In the genomic region with DNA sequence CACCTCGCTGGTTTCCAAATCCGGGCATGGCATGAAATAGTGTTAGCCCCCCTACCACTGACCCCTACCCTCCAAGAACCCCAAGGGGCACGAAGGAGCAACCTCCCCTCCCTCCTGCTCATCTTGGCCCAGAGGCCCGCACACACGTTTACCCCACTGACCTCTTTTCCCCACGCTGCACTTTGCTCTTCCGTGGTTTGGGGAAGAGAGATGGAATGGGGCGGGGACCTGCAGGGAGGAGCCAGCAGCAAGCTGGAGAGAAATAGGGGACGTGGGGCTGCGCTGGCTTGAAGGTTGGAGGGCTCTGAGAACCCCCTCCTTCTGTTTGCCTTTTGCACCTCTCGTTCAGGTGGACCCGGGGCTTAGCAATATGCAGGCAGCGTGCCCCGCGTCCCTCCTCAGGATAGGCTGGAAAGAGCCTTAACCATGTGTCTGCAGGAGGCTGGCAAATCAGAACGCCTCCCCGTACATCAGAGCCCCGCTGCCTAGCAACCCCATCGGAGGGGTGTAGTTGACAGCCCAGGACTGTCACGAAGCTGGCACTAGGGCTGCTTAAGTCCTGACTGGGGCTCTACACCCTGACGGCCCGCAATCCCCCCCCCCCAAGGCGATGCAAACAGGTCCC, we compare ENCODE assay signal across 8 mouse cellular contexts. TPM values are rescaled to one million over a fixed set of nuclear protein-coding genes. Genes with fewer than 3 reads are reported as not detected.
DNase-seq lines count a peak whose midpoint lies in the region; ATAC-seq and TF ChIP-seq lines count a peak whose summit lies in the region.

No protein-coding gene starts in this region.

- H3K27ac ChIP-seq in forebrain, postnatal 0 days (ENCODE audit: low read depth, low read length) = peak overlapping the region; percentile 94
- no peak overlapping the region for H3K27ac ChIP-seq in kidney, embryonic 14.5 days (ENCODE audit: low read depth, low read length)
- H3K27ac ChIP-seq in limb, embryonic 15.5 days = no peak overlapping the region
- H3K27ac ChIP-seq in olfactory bulb, adult 2 months (ENCODE audit: insufficient read depth, low read depth, low read length) = no peak overlapping the region

- no peaks in the 10 kb centered on the region for H3K9me3 ChIP-seq in forebrain, postnatal 0 days (ENCODE audit: low read length)
- no peaks in the 10 kb centered on the region for H3K9me3 ChIP-seq in kidney, embryonic 14.5 days (ENCODE audit: control insufficient read depth, low read length)
- no peaks in the 10 kb centered on the region for H3K9me3 ChIP-seq in limb, embryonic 15.5 days

- intact Hi-C loops in gastrocnemius, postnatal 14 days (cut with DNase I; ENCODE audit: low total_unique reads) = no loop called here

- WGBS in forebrain, postnatal 0 days = 15% methylated on average over 22 of the region's 23 CpGs
- WGBS in kidney, embryonic 14.5 days = 18% methylated on average over 23 of the region's 23 CpGs
- WGBS in limb, embryonic 15.5 days = 23% methylated on average over 22 of the region's 23 CpGs
- WGBS in olfactory bulb, adult 2 months = 13% methylated on average over 23 of the region's 23 CpGs

- DNase-seq in gastrocnemius, postnatal 14 days = peak; percentile 20
- no peak for DNase-seq in gastrocnemius, postnatal 10 days
- DNase-seq in cerebellum, adult 11-12 months = peak; percentile 53
- peak; percentile 92 for DNase-seq in forebrain, postnatal 0 days
- DNase-seq in adipocyte (ENCODE audit: low spot score) = no peak

- peak overlapping the region; percentile 78 for H3K9ac ChIP-seq in forebrain, postnatal 0 days
- H3K9ac ChIP-seq in kidney, embryonic 14.5 days (ENCODE audit: low read depth, low read length) = peak overlapping the region; percentile 53; the same call in 1 of the 2 replicates
- H3K9ac ChIP-seq in limb, embryonic 15.5 days = no peak overlapping the region

- H3K4me2 ChIP-seq in forebrain, postnatal 0 days (ENCODE audit: low read depth) = peak overlapping the region; percentile 93
- H3K4me2 ChIP-seq in kidney, embryonic 14.5 days (replicated peaks; ENCODE audit: low read depth, low read length) = peak overlapping the region; percentile 84
- H3K4me2 ChIP-seq in limb, embryonic 15.5 days = peak overlapping the region; percentile 88

- no peak for TF ChIP-seq POLR2A in olfactory bulb, adult 2 months (IDR thresholded peaks at IDR 0.05; ENCODE audit: insufficient read depth, low read depth, low read length)

- ATAC-seq in forebrain, postnatal 0 days = peak; percentile 98
- peak; percentile 66 for ATAC-seq in kidney, embryonic 14.5 days (ENCODE audit: low FRiP score, low TSS enrichment)
- 0 out of 2 replicates have a peak, but pooled peaks have one; percentile 44 for ATAC-seq in limb, embryonic 15.5 days (ENCODE audit: insufficient number of reproducible peaks, low FRiP score, low TSS enrichment, low read depth)

- H3K36me3 ChIP-seq in forebrain, postnatal 0 days (ENCODE audit: insufficient read depth) = peaks cover 12% of the 10 kb centered on the region
- H3K36me3 ChIP-seq in kidney, embryonic 14.5 days (ENCODE audit: control insufficient read depth, insufficient read depth, low read length) = peaks cover 11% of the 10 kb centered on the region; the same call in 1 of the 2 replicates
- H3K36me3 ChIP-seq in limb, embryonic 15.5 days = 0 out of 2 replicates have a peak, but pooled peaks cover 4% of the 10 kb centered on the region

- no peaks in the 10 kb centered on the region for H3K27me3 ChIP-seq in forebrain, postnatal 0 days (ENCODE audit: insufficient read depth, low read length)
- H3K27me3 ChIP-seq in kidney, embryonic 14.5 days (ENCODE audit: control insufficient read depth, insufficient read depth, low read length) = peaks cover 16% of the 10 kb centered on the region
- peaks cover 37% of the 10 kb centered on the region for H3K27me3 ChIP-seq in limb, embryonic 15.5 days

- no peak for TF ChIP-seq CTCF in forebrain, postnatal 0 days (IDR thresholded peaks at IDR 0.05; ENCODE audit: low read depth)
- no peak for TF ChIP-seq CTCF in olfactory bulb, adult 2 months (IDR thresholded peaks at IDR 0.05; ENCODE audit: insufficient read depth, low read depth, low read length)

- peak overlapping the region; percentile 51 for H3K4me3 ChIP-seq in forebrain, postnatal 0 days (ENCODE audit: low read depth, low read length)
- H3K4me3 ChIP-seq in kidney, embryonic 14.5 days (ENCODE audit: low read length) = peak overlapping the region; percentile 41
- peak overlapping the region; percentile 42 for H3K4me3 ChIP-seq in limb, embryonic 15.5 days
- peak overlapping the region; percentile 41 for H3K4me3 ChIP-seq in olfactory bulb, adult 2 months (ENCODE audit: insufficient read depth, low read depth, low read length)

- H3K4me1 ChIP-seq in forebrain, postnatal 0 days (ENCODE audit: insufficient read depth) = peaks cover 10% of the 10 kb centered on the region; the same call in 1 of the 2 replicates
- peaks cover 25% of the 10 kb centered on the region for H3K4me1 ChIP-seq in kidney, embryonic 14.5 days (ENCODE audit: control insufficient read depth, insufficient read depth, low read length)
- H3K4me1 ChIP-seq in limb, embryonic 15.5 days = peaks cover 24% of the 10 kb centered on the region
- peaks cover 23% of the 10 kb centered on the region for H3K4me1 ChIP-seq in olfactory bulb, adult 2 months (ENCODE audit: control insufficient read depth, insufficient read depth, low read length)

RNA-seq across cellular contexts. Expression of gene Kdm2b, which starts 39.2 kb away (rescaled TPM):
- total RNA-seq in gastrocnemius, postnatal 14 days (2021) = 10 to 100 TPM; 13.4 to 14.4 TPM
- total RNA-seq in gastrocnemius, postnatal 10 days (2021) = 10 to 100 TPM; 18.4 to 23.8 TPM
- 127 and 158 TPM in 2 replicates for total RNA-seq in forebrain, postnatal 0 days (2014; rRNA removed)
- polyA plus RNA-seq in forebrain, postnatal 0 days (2015; fragmentation: Nextera tagmentation; extraction: Ambion mirVana) = 84.6 and 91.7 TPM in 2 replicates
- 59.1 and 105 TPM in 2 replicates for polyA plus RNA-seq in kidney, embryonic 14.5 days (2014; fragmentation: Nextera tagmentation; extraction: Ambion mirVana)
- polyA plus RNA-seq in limb, embryonic 15.5 days (2015; fragmentation: Nextera tagmentation; extraction: Ambion mirVana) = 42.1 and 46.0 TPM in 2 replicates
- polyA plus RNA-seq in olfactory bulb, adult 2 months (2012; ENCODE audit: insufficient read depth, insufficient read length, low replicate concordance, missing spikeins) = 114 TPM in 1 of 2 replicates, not detected in the other

Comparison
In these comparisons a context has a peak if more than half of its experiments do, and no peak if none do; other contexts are left out.
1. DNase-seq: peak in gastrocnemius, postnatal 14 days (single experiment), cerebellum, adult 11-12 months (single experiment) and forebrain, postnatal 0 days (single experiment); none in gastrocnemius, postnatal 10 days (single experiment) and adipocyte (single experiment).
2. ATAC-seq: peak in every context shown above with its lines; median percentile 98 in forebrain, postnatal 0 days; 66 in kidney, embryonic 14.5 days; 44 in limb, embryonic 15.5 days.
3. Peak in every context shown above with its lines, with median percentiles within 50 percentile points of each other: H3K4me2 ChIP-seq and H3K4me3 ChIP-seq.